Mouse (Mus musculus) right cerebral cortex, adult 18-20 months (tissue): ENCODE results near the gene Cacna2d4.
"Not testable (repeated sequence)": the region's sequence is repeated elsewhere in the genome, so short reads cannot be mapped to it uniquely, and the experiment has no call there.

Experiments used
- DNase-seq: peaks from one replicate; pipeline ENCODE4 v3.0.0; 2022; ENCODE audit warnings: mixed read lengths

Gene Cacna2d4

GRCm38 (mm10) chr6:119350703-119351198 lies 114.4 kb downstream of the Cacna2d4 start:
- DNase-seq = no peak

DNA sequence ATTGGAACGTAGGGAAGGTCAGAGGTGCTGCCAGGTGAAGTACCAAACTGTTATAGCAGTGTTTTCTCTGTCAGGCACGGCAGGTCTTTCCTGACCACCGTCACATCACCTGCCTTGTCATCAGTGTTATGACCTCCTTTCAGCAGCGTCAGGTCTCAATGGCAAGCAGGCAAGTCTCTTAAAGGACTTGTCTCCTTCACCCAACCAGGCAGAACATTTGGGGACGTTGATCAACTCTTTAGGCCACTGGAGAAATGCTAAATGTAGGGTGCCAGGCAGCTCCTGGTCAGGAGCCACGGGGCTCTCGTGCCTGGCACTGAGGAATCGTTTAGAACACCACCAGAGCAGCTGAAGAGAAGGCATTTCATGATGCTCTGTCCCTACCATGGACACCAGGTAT lies 115.3 kb downstream of the Cacna2d4 start:
- no peak for DNase-seq

DNA sequence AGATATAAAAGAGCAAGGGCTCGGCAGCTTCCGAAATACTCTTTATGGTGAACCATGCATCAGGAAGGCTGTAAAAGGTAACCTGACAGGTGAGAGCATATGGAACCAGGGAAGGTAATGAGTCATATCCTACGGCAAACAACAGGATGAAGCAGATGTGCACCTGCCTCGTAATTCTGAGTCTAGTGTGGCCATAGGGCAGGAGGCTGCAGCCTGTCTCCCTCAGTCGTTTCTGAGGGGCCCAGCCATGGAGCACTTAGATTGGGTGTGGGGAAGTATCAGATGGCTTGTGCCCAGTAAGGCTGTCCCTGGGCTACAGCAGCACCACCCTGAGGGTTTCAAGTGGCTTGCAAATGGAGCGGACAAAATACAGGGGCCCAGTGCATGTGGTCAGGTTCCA lies 116.2 kb downstream of the Cacna2d4 start:
- DNase-seq = no peak

GRCm38 (mm10) chr6:119358020-119358571 lies 121.8 kb downstream of the Cacna2d4 start:
- no peak for DNase-seq

DNA sequence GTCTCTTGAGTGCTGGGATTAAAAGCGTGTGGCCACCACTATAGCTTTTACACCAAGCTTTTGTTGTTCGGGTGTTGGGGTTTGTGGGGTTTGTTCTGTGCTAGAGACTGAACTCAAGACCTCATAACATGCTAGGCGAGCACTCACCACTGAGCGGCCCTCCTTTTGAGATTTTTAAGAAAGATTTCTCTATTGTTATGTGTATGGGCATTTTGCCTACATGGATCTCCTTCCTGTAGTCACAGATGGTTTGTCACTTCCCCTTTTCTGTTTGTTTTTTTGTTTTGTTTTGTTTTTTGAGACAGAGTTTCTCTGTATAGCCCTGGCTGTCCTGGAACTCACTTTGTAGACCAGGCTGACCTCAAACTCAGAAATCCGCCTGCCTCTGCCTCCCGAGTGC lies 123.9 kb downstream of the Cacna2d4 start:
- not testable (repeated sequence) for DNase-seq

DNA sequence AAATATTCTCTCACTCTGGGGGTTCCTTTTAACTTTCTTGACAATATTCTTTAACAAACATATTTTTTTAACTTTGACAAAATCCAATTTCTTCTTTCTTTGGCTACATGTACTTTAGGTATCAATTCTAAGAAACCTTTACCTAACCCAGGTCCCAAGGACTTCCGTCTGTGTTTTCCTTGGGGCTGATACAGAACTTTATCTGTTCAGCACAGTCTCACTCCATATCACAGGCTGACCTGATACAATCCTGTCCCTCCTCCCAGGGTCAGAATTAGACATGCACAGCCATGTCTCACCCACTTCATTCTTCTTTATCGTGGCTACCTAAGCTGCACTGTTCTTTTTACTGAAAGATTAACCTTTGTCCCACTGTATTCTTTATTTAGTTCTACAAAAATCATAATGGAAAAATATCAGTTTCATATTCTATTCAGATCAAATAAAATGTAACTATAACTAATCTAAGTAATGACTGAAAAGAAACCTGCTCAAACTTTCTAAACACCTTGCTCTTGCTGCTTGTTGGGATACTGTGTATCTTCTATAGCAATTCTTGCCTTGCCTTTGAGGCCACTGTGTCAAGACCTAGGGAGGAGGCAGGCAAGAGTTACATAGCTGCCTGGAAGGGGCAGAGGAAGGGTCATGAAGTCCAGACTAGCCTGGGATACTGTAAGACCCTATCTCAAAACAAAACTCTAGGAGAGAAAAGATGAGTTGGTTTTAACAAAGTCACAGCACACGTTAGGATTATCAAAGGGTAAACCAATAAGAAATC lies 124.8 kb downstream of the Cacna2d4 start:
- no peak for DNase-seq

- DNase-seq = no peak
These were observed 127.3 kb downstream of the Cacna2d4 start for GRCm38 (mm10) chr6:119363593-119363992.

DNA sequence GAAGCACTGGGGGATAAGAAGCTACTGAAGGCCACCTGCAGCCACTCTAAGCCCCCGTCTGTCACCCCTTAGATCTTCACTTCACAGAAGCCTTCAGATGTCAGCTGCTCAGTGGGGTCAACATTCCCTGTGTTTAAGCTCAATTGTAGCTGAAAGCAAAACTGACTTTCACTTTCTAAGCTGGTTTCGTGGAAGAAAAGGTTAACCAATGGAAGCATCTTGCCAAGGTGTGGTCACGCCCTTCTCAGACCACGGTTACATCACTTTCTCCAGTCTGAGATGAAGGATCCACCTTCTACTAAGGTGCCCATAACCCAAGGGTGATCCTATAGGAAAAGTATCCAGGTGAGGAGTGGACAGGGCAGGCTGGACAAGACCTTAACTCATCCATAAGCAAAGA lies 130.5 kb downstream of the Cacna2d4 start:
- DNase-seq = not testable (repeated sequence)

DNA sequence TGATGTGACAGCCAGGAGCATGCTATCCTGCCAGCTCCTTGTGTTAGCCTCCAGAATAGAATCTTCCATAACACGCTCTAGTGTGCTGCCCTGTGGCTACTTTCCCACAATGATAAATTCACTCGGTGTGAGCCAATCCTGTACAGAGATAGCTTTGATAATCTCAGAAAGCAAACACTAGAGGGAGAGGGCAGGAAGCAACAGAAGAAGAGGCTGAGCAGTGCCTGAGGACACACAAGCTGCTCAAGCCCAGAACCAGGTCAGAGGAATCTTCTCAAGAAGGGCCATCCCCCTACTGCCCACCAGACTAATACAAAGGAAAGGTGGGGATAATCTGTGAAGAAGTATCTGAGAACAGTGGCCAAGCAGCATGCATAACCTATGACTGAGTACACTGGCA lies 131.1 kb downstream of the Cacna2d4 start:
- no peak for DNase-seq

- DNase-seq = no peak
These were observed 135.3 kb downstream of the Cacna2d4 start for GRCm38 (mm10) chr6:119371624-119372023.

GRCm38 (mm10) chr6:119372237-119372636 lies 135.9 kb downstream of the Cacna2d4 start:
- no peak for DNase-seq

GRCm38 (mm10) chr6:119373000-119373705 lies 136.8 kb downstream of the Cacna2d4 start:
- no peak for DNase-seq

DNA sequence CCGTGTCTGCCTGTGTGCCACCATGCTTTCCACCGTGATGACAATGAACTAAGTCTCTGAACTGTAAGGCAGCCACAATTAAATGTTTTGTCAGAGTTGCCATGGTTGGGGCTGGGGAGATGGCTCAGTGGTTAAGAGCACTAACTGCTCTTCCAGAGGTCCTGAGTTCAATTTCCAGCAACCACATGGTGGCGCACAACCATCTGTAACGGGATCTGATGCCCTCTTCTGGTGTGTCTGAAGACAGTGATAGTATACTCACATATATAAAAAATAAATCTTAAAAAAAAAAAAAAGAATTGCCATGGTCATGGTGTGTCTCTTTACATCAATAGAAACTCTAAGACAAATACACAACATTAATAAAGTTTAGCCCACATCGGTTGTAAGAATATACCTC lies 138.7 kb downstream of the Cacna2d4 start:
- no peak for DNase-seq

- DNase-seq = no peak
These were observed 141.3 kb downstream of the Cacna2d4 start for GRCm38 (mm10) chr6:119377613-119378012.

DNA sequence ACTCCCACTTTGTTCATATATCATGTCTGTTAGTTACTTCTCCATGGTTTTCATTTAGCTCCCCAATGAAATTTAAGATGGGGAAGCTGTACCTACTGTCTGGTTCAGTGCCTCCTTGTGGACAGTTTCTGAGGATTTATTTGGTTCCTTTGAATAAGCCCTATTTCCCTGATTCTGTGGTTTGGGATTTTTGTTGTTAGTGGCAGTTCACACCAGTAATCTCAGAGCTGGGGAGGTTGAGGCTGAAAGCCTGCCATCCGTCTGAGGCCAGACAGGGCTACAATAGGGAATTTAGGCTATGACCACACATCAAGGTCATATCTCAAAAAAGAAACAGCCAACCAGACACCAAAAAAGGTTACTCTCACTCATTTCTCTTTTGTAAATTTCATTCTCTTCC lies 142.3 kb downstream of the Cacna2d4 start:
- no peak for DNase-seq

DNA sequence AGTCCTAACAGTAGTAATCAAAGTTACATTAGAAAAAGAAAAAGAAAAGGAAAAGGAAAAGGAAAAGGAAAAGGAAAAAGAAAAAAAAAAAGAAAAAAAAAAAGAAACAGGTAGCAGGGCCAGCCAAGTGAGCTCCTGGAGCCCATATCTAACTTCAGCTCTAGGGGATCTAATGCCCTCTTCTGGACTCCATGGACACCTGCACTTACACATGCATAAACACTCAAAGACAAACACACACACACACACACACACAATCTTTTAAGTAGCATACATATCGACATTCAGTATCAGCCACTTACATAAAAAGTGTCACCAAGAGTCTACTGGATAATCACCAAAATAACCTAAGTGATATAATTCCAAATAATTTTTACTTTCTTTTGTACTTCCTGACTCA lies 149.3 kb downstream of the Cacna2d4 start:
- no peak for DNase-seq

GRCm38 (mm10) chr6:119386421-119386820 lies 150.1 kb downstream of the Cacna2d4 start:
- DNase-seq = no peak

- no peak for DNase-seq
These were observed 150.5 kb downstream of the Cacna2d4 start for GRCm38 (mm10) chr6:119386821-119387220.

DNA sequence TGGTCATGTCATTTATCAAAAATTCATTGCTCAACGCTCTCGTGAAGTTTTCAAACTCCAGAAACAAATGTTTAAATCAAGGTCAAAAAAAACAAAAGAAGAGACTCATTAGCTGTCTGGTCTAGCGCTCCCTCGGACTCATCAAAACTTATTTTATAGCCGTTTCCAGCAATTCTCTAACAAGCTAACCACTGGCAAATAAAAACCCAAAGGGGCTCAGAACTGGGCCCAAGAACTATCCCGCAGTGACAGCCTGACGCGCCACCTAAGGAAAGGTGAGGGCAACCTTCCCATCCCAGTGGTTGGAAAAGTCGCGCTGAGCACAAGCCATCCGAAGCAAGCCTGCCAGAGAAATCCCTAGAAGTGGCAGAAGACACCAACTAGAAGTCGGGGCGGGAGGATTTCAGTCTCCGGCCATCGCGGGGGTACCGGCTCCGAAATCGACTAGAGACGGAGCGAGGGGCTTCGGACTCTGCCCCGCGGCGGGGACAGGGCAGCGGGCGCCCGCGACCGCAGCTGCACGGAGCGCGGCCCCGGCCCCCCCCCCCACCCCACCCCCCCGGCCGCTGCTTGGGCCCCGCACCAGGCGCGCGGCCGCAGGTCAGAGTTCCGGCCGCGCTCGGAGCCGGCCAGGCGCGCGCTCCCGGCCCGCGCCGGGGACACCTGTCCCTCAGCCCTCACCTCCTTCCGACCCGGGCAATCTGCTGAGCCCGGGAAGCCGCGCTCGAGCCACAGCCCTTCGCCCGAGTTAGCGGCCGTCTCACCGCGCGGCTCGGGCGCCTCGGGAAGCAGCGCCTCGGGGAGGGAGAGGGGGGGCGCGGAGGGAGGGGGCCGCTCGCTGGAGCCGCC lies 151.7 kb downstream of the Cacna2d4 start:
- peak; percentile 21 for DNase-seq

DNA sequence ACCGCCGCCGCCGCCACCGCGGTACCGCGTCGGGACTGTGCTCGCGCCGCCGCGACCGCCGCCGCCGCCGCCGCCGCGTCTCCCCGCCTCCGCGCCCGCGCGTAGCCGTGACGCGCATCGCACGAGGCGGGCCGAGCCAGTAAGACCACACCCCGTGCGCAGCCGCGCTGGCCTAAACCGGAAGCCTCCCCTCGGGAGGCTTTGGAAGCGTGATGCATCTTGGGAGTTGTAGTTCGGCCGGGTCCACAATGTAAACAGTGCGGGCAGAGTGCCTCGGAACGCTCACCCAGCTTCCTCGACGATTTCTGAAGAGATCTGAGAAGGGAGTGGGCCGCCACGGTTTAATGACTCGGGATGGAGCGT lies 152.3 kb downstream of the Cacna2d4 start:
- DNase-seq = peak; percentile 97

GRCm38 (mm10) chr6:119389089-119389488 lies 152.8 kb downstream of the Cacna2d4 start:
- no peak for DNase-seq

GRCm38 (mm10) chr6:119390728-119391127 lies 154.4 kb downstream of the Cacna2d4 start:
- DNase-seq = no peak

GRCm38 (mm10) chr6:119392836-119393235 lies 156.5 kb downstream of the Cacna2d4 start:
- DNase-seq = no peak
